Mouse (Mus musculus): Measurements from ENCODE around the gene Chmp3.

The Chmp3 gene

GRCm38 (mm10) chr6:71609968-71610367 lies 66.4 kb downstream of the Chmp3 start:
- no peak for DNase-seq

GRCm38 (mm10) chr6:71613225-71613624 lies 69.6 kb downstream of the Chmp3 start:
- DNase-seq: no peak

DNA sequence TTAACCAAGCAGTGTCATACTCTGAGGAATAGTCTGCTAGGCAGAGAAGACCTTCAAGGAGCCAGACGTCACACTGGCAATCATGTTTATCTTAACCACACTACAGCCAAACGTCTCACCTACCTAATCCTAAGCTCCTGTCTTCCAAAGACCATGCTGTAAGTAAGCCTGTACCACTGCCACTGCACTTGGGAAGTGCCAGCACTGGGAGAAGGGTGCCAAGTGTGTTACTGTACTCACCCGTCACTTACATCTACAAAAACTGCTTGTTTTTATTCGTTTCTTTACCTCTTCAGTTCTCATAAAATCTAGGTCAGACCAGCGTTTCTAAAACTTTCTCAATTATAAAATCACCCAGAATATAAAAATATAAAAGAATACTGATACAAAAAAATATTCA lies 73.4 kb downstream of the Chmp3 start:
- DNase-seq: no peak

DNA sequence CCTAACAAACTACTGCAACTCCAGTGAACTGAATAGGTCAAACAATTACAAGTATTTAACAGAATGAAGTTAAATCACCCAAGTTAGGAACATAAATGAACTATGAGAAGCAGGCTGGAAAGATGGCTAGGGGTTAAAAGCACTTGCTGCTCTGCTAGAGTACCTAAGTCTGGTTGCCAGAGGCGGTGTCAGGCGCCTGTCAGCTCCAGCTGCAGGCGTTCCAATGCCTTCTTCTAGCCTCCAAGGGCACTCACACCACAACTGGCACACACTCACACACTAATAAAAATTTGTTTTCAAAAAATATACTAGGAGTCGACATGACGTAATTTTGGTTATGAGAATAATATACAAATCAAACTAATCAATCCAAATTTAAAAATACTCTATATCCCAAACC lies 78.0 kb downstream of the Chmp3 start:
- no peak for DNase-seq

DNA sequence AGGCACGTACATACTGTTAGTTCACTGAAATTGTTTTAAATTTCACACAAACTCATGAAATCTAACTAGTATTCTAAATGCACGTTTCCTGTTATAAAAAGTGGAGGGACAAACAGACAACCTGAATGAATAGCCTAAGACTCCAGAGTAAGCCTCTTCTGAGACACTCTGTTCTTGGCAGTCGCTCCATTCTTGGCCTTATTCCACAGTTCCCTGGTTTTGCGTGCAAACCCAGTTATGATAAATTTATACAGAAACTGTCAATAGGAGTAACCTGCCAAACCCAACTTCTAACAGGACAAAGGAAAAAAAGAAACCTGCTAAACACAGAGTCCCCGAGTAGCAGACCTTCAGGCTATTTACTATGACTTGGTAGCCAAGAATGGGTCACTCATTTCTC lies 78.4 kb downstream of the Chmp3 start:
- DNase-seq: peak; percentile 6

GRCm38 (mm10) chr6:71624723-71625122 lies 81.1 kb downstream of the Chmp3 start:
- DNase-seq: no peak

GRCm38 (mm10) chr6:71625984-71626383 lies 82.4 kb downstream of the Chmp3 start:
- no peak for DNase-seq

GRCm38 (mm10) chr6:71627325-71627724 lies 83.7 kb downstream of the Chmp3 start:
- no peak for DNase-seq

DNA sequence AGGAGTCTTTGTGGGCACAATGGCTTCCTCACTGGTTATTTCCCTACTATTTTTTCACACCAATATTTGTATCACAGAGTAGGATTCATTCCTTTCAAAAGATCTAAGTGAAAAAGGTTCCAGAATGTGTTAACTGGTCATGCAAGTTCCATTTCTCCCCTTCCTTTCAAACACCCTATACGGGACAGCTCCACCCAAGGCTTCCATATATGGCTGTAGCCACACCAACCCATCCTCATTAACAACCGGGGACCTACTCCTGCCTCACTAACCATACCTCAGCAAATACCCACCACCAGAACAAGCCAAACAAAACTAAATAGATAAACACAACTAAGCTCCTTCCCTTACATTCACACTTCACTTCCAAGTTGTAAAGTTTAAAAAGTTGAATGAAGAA lies 87.6 kb downstream of the Chmp3 start:
- no peak for DNase-seq

- peak; percentile 51 for DNase-seq
Measured at GRCm38 (mm10) chr6:71631706-71632461, 88.3 kb downstream of the Chmp3 start.

Data from cerebellum, adult 11 months (tissue).